Mouse (Mus musculus) thymus, adult 2 months (tissue): ENCODE data around the gene Scn10a.

ENCODE experiments used
- CTCF ChIP-seq: fragments of 200-500 bp; IDR thresholded peaks from 2 replicates; pipeline ENCODE4 v1.5.1; 2012; ENCODE audit warnings: mild to moderate bottlenecking, control low read depth, low read length, moderate library complexity, borderline replicate concordance; ENCODE audit not compliant: control insufficient read depth, poor library complexity, insufficient read depth; ENCODE audit errors: extremely low read depth
- POLR2A ChIP-seq: fragments of 200-500 bp; IDR thresholded peaks from 2 replicates; pipeline ENCODE4 v1.6.1; 2012; ENCODE audit warnings: mild to moderate bottlenecking, low read length, control low read depth, moderate library complexity; ENCODE audit not compliant: control insufficient read depth, poor library complexity, insufficient read depth; ENCODE audit errors: extremely low read depth

DNA sequence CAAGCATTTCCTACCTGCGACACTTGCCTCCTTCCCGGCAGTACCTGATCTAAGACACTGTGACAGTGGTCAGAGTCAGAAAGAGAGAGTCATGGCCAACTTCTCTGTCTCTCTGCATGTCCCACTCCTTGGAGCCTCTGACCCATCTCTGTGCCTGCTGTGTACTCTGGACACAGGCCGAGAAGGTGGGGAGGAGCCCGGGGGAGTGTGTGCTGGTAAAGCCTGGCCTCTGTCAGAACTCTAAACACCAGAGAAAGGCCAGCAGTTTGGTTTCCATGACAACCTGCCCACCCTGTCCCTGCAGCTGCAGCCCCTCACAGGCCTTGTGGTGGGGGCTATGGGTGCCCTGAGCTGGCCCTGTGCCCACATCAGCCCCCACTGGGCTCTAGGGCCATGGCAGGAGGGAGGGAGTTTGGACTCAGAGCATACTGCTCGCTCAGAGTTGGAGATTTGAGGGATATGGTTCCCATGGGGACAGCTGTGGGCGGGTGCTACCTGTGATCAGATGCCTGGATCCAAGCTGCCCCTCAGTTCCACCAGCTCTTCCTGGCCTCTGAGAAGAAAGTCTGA, 6.3 kb upstream of the Scn10a start:
- TF ChIP-seq CTCF (no peak), POLR2A (no peak)
